Mouse (Mus musculus): ENCODE measurements at regions not wholly inside any gene's neighbourhood (a gene's known extent, or its start where the extent isn't known, plus 50 kb on each side); places are given as distances from the start of the nearest gene placed in this dataset.

GRCm38 (mm10) chr6:52458828-52459227 is 145.5 kb downstream of the Evx1 start:
- no peak overlapping the region for H3K4me3 ChIP-seq (ENCODE audit: low read length)
- no peaks in the 10 kb centered on the region for H3K36me3 ChIP-seq (ENCODE audit: insufficient read depth, low read length)
- no peak for ATAC-seq (ENCODE audit: low FRiP score, low TSS enrichment)
- H3K4me2 ChIP-seq (replicated peaks; ENCODE audit: low read depth, low read length): no peak overlapping the region; the same call in 1 of the 2 replicates
- no peak overlapping the region for H3K27ac ChIP-seq (ENCODE audit: low read length)
- WGBS: 82% methylated on average over 11 of the region's 11 CpGs
- no peak overlapping the region for H3K9ac ChIP-seq (replicated peaks; ENCODE audit: low read length)
- no peaks in the 10 kb centered on the region for H3K4me1 ChIP-seq (ENCODE audit: insufficient read depth, low read length)
- H3K27me3 ChIP-seq (ENCODE audit: insufficient read depth, low read length): no peaks in the 10 kb centered on the region
- peaks cover 14% of the 10 kb centered on the region for H3K9me3 ChIP-seq (ENCODE audit: low read length)

- H3K27ac ChIP-seq (ENCODE audit: low read length): no peak overlapping the region
- H3K4me2 ChIP-seq (replicated peaks; ENCODE audit: low read depth, low read length): no peak overlapping the region
- 93% methylated on average over 2 of the region's 2 CpGs for WGBS
- H3K36me3 ChIP-seq (ENCODE audit: insufficient read depth, low read length): no peaks in the 10 kb centered on the region
- no peaks in the 10 kb centered on the region for H3K4me1 ChIP-seq (ENCODE audit: insufficient read depth, low read length)
- no peak overlapping the region for H3K9ac ChIP-seq (replicated peaks; ENCODE audit: low read length)
- H3K4me3 ChIP-seq (ENCODE audit: low read length): no peak overlapping the region
- no peaks in the 10 kb centered on the region for H3K27me3 ChIP-seq (ENCODE audit: insufficient read depth, low read length)
- no peak for ATAC-seq (ENCODE audit: low FRiP score, low TSS enrichment)
- H3K9me3 ChIP-seq (ENCODE audit: low read length): peaks cover 14% of the 10 kb centered on the region
Observed at GRCm38 (mm10) chr6:52461186-52461585, 147.9 kb downstream of the Evx1 start.

GRCm38 (mm10) chr6:52463369-52463768 is 150.1 kb downstream of the Evx1 start:
- Histone ChIP-seq H3K4me1 (ENCODE audit: insufficient read depth, low read length) (no peaks in the 10 kb centered on the region), H3K9me3 (ENCODE audit: low read length) (peaks cover 6% of the 10 kb centered on the region), H3K4me2 (replicated peaks; ENCODE audit: low read depth, low read length) (no peak overlapping the region), H3K4me3 (ENCODE audit: low read length) (no peak overlapping the region), H3K36me3 (ENCODE audit: insufficient read depth, low read length) (no peaks in the 10 kb centered on the region), H3K27ac (ENCODE audit: low read length) (no peak overlapping the region), H3K27me3 (ENCODE audit: insufficient read depth, low read length) (no peaks in the 10 kb centered on the region), H3K9ac (replicated peaks; ENCODE audit: low read length) (no peak overlapping the region)
- 78% methylated on average over 12 of the region's 12 CpGs for WGBS
- no peak for ATAC-seq (ENCODE audit: low FRiP score, low TSS enrichment)

GRCm38 (mm10) chr6:52464571-52464970 is 151.3 kb downstream of the Evx1 start:
- H3K4me1 ChIP-seq (ENCODE audit: insufficient read depth, low read length): no peaks in the 10 kb centered on the region
- WGBS: 66% methylated on average over 3 of the region's 3 CpGs
- no peak for ATAC-seq (ENCODE audit: low FRiP score, low TSS enrichment)

GRCm38 (mm10) chr6:52465834-52466525 is 152.7 kb downstream of the Evx1 start:
- Histone ChIP-seq H3K9ac (replicated peaks; ENCODE audit: low read length) (no peak overlapping the region), H3K4me3 (ENCODE audit: low read length) (no peak overlapping the region), H3K9me3 (ENCODE audit: low read length) (peaks cover 4% of the 10 kb centered on the region), H3K4me1 (ENCODE audit: insufficient read depth, low read length) (no peaks in the 10 kb centered on the region), H3K27ac (ENCODE audit: low read length) (no peak overlapping the region), H3K36me3 (ENCODE audit: insufficient read depth, low read length) (no peaks in the 10 kb centered on the region), H3K4me2 (replicated peaks; ENCODE audit: low read depth, low read length) (no peak overlapping the region), H3K27me3 (ENCODE audit: insufficient read depth, low read length) (no peaks in the 10 kb centered on the region)
- no peak for ATAC-seq (ENCODE audit: low FRiP score, low TSS enrichment)
- 76% methylated on average over 9 of the region's 9 CpGs for WGBS

More at GRCm38 (mm10) chr6:52464571-52464970, 151.3 kb downstream of the Evx1 start:
- Histone ChIP-seq H3K27me3 (ENCODE audit: insufficient read depth, low read length) (no peaks in the 10 kb centered on the region), H3K36me3 (ENCODE audit: insufficient read depth, low read length) (no peaks in the 10 kb centered on the region), H3K27ac (ENCODE audit: low read length) (no peak overlapping the region), H3K4me3 (ENCODE audit: low read length) (no peak overlapping the region), H3K4me2 (replicated peaks; ENCODE audit: low read depth, low read length) (no peak overlapping the region), H3K9ac (replicated peaks; ENCODE audit: low read length) (no peak overlapping the region), H3K9me3 (ENCODE audit: low read length) (peaks cover 4% of the 10 kb centered on the region)

GRCm38 (mm10) chr6:52470831-52471230 is 157.5 kb downstream of the Evx1 start:
- Histone ChIP-seq H3K27me3 (ENCODE audit: insufficient read depth, low read length) (no peaks in the 10 kb centered on the region), H3K9ac (replicated peaks; ENCODE audit: low read length) (no peak overlapping the region), H3K4me2 (replicated peaks; ENCODE audit: low read depth, low read length) (no peak overlapping the region), H3K36me3 (ENCODE audit: insufficient read depth, low read length) (no peaks in the 10 kb centered on the region), H3K27ac (ENCODE audit: low read length) (no peak overlapping the region), H3K4me1 (ENCODE audit: insufficient read depth, low read length) (no peaks in the 10 kb centered on the region), H3K9me3 (ENCODE audit: low read length) (no peaks in the 10 kb centered on the region), H3K4me3 (ENCODE audit: low read length) (no peak overlapping the region)
- no peak for ATAC-seq (ENCODE audit: low FRiP score, low TSS enrichment)
- 78% methylated on average over 13 of the region's 13 CpGs for WGBS

GRCm38 (mm10) chr6:52471384-52471957 is 158.2 kb downstream of the Evx1 start:
- no peaks in the 10 kb centered on the region for H3K27me3 ChIP-seq (ENCODE audit: insufficient read depth, low read length)
- H3K27ac ChIP-seq (ENCODE audit: low read length): no peak overlapping the region
- H3K4me1 ChIP-seq (ENCODE audit: insufficient read depth, low read length): no peaks in the 10 kb centered on the region
- no peak overlapping the region for H3K4me2 ChIP-seq (replicated peaks; ENCODE audit: low read depth, low read length)
- H3K4me3 ChIP-seq (ENCODE audit: low read length): no peak overlapping the region
- WGBS: 93% methylated on average over 1 of the region's 1 CpGs
- H3K9ac ChIP-seq (replicated peaks; ENCODE audit: low read length): no peak overlapping the region
- no peak for ATAC-seq (ENCODE audit: low FRiP score, low TSS enrichment)
- H3K9me3 ChIP-seq (ENCODE audit: low read length): no peaks in the 10 kb centered on the region
- H3K36me3 ChIP-seq (ENCODE audit: insufficient read depth, low read length): no peaks in the 10 kb centered on the region

GRCm38 (mm10) chr6:52472008-52472407 is 158.7 kb downstream of the Evx1 start:
- H3K4me1 ChIP-seq (ENCODE audit: insufficient read depth, low read length): 0 out of 2 replicates have a peak, but pooled peaks cover 3% of the 10 kb centered on the region
- WGBS: 84% methylated on average over 4 of the region's 4 CpGs
- no peaks in the 10 kb centered on the region for H3K9me3 ChIP-seq (ENCODE audit: low read length)
- no peaks in the 10 kb centered on the region for H3K36me3 ChIP-seq (ENCODE audit: insufficient read depth, low read length)
- H3K4me3 ChIP-seq (ENCODE audit: low read length): no peak overlapping the region
- H3K9ac ChIP-seq (replicated peaks; ENCODE audit: low read length): no peak overlapping the region
- H3K27ac ChIP-seq (ENCODE audit: low read length): no peak overlapping the region
- no peak overlapping the region for H3K4me2 ChIP-seq (replicated peaks; ENCODE audit: low read depth, low read length)
- no peak for ATAC-seq (ENCODE audit: low FRiP score, low TSS enrichment)
- H3K27me3 ChIP-seq (ENCODE audit: insufficient read depth, low read length): no peaks in the 10 kb centered on the region

GRCm38 (mm10) chr6:52473042-52473589 is 159.8 kb downstream of the Evx1 start:
- Histone ChIP-seq H3K27me3 (ENCODE audit: insufficient read depth, low read length) (no peaks in the 10 kb centered on the region), H3K4me2 (replicated peaks; ENCODE audit: low read depth, low read length) (no peak overlapping the region), H3K36me3 (ENCODE audit: insufficient read depth, low read length) (no peaks in the 10 kb centered on the region), H3K9me3 (ENCODE audit: low read length) (no peaks in the 10 kb centered on the region), H3K4me3 (ENCODE audit: low read length) (no peak overlapping the region), H3K27ac (ENCODE audit: low read length) (no peak overlapping the region), H3K9ac (replicated peaks; ENCODE audit: low read length) (no peak overlapping the region), H3K4me1 (ENCODE audit: insufficient read depth, low read length) (0 out of 2 replicates have a peak, but pooled peaks cover 3% of the 10 kb centered on the region)
- ATAC-seq (ENCODE audit: low FRiP score, low TSS enrichment): no peak
- 79% methylated on average over 12 of the region's 12 CpGs for WGBS

GRCm38 (mm10) chr6:52473924-52474323 is 160.6 kb downstream of the Evx1 start:
- no peak overlapping the region for H3K4me2 ChIP-seq (replicated peaks; ENCODE audit: low read depth, low read length)
- 45% methylated on average over 11 of the region's 11 CpGs for WGBS
- no peak for ATAC-seq (ENCODE audit: low FRiP score, low TSS enrichment)

More at GRCm38 (mm10) chr6:52473924-52474323, 160.6 kb downstream of the Evx1 start:
- Histone ChIP-seq H3K36me3 (ENCODE audit: insufficient read depth, low read length) (no peaks in the 10 kb centered on the region), H3K27ac (ENCODE audit: low read length) (no peak overlapping the region), H3K4me3 (ENCODE audit: low read length) (no peak overlapping the region), H3K27me3 (ENCODE audit: insufficient read depth, low read length) (no peaks in the 10 kb centered on the region), H3K9ac (replicated peaks; ENCODE audit: low read length) (no peak overlapping the region), H3K9me3 (ENCODE audit: low read length) (no peaks in the 10 kb centered on the region), H3K4me1 (ENCODE audit: insufficient read depth, low read length) (peaks cover 7% of the 10 kb centered on the region)

All from kidney, embryonic 16.5 days (tissue).